Mouse (Mus musculus) lung, postnatal 0 days (tissue): Measurements from ENCODE around the gene Gpr50.

Experiments
- CTCF ChIP-seq: IDR thresholded peaks from 2 replicates; pipeline ENCODE4 v1.5.1; 2016; ENCODE audit warnings: antibody characterized with exemption, mild to moderate bottlenecking
- EP300 ChIP-seq: IDR thresholded peaks from 2 replicates; pipeline ENCODE4 v1.6.1; 2016; ENCODE audit warnings: antibody characterized with exemption, mild to moderate bottlenecking, control low read depth

DNA sequence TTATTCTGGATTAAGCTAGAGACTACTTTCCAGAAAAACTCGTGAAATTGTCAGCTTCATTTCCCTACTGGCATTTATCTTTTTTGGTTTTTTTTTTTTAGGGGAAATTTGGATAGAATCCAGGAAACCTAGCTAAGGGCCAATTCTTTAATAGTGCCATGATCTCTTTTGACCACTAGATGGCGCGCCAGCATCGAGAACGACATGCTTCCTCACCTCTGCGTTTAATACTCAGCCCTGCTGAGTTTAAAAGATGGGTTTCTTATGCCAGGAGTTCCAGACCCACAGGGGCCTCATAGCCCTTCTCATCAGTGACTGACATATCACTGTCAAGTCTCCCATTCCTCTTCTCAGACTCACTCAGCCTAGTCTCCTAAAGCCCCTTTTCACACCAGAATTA is 15.5 kb upstream of the Gpr50 start:
- TF ChIP-seq CTCF (peak; percentile 77), EP300 (no peak)
